Mouse (Mus musculus): ENCODE data around the gene Six2.
A peak's percentile ranks its signal among the peaks of the same experiment; 100 is the strongest.

Six2 gene

DNA sequence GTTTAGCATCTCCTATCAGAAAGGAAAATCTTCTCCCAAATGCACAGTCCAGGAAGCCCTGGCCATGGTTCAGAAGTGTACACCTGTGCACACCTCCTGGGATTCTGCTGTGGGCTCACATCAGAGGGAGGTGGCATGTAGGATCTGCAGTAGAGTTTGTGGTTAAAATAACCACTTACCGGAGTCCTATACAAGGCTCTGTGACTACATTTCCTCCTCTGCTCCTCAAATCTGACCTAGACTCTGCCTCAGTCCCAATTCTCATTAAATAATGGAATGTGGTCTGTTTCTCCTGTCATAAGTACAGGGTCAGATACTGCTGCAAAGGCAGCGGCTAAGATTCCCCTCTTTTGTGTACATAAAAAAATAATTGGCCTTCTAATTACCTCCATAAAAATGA lies 23.9 kb downstream of the Six2 start:
- no peak for DNase-seq (ENCODE audit: low read depth, low spot score)

DNA sequence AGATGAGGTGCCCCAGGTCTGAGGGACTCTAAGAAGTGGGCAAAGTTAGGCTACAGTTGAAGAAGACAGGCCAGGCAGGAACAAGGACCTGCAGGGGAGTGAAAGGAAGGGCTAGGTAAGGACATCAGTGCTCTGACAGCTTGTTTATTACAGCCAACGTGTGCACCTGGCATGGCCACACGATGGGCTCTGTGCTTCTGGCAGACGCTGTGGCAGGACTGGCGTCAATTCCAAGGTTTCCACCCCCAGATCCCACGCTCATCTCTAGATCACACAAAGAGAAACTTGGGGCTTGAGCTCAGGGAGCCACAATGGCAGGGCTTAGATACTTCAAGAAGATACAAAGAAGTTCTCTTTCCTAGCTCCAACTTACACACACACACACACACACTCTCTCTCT lies 26.6 kb downstream of the Six2 start:
- peak; percentile 11 for DNase-seq (ENCODE audit: low read depth, low spot score)

DNA sequence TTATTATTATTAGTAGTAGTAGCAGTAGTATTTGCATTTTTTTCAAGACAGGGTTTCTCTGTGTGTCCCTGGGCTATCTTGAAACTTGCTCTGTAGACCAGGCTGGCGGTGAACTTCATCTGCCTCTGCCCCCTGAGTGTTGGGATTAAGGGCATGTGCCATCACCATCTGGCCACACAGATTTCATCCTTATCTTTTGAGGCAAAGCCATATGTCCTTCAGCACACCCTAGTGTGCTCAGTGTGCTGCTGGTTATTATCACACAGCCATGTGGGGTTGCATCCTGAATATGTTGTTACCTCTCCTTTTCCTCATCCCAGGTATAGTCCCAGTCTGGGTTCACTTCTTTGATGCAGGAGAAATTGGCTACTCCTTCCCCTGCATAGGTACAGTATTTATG lies 28.1 kb downstream of the Six2 start:
- DNase-seq (ENCODE audit: low read depth, low spot score): peak; percentile 46

DNA sequence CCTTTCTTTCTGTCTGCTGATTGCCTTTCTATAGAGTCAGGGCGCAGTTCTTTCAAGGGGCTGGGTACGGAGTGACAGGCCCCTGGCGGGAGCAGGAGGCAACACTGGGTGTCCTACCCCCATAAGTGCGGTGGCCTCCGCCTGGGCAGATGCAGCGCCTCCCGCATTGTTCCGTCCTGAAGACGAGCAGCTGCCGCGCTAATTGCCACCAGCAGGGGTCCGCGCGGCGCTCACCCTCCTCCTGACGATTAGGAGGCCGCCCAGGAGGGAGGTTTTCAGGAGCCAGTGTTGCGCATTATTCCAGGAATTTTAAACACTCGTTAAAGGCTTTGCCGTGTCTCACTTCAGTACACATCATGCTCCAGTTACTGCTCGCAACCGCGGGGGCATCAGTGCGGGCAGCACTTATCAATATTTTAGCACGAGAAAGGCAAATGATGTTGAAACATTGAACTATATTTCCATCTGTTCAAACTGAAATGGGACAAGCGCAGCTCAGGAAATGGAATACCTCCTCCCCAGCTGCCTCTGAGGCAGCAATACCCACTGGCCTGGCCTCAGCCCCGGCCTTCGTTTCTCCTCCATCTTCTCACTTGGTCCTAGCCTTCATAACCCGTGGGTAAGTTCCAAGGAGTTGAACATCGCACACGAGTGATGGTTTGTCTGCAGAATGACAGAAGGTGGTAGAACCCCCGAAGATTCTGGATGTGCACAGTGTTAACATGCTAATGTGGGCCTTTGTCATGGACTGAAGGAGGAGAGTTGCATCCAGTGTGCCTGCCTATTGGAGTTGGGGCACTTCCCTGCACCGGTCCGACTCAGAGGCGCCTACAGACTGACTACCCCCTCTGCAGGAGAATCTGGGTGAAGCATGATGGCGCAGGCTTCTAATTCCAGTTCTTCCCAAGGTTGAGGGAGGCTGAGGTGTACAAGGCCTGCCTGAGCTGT lies 42.1 kb downstream of the Six2 start:
- peak; percentile 33 for DNase-seq (ENCODE audit: low read depth, low spot score)

DNA sequence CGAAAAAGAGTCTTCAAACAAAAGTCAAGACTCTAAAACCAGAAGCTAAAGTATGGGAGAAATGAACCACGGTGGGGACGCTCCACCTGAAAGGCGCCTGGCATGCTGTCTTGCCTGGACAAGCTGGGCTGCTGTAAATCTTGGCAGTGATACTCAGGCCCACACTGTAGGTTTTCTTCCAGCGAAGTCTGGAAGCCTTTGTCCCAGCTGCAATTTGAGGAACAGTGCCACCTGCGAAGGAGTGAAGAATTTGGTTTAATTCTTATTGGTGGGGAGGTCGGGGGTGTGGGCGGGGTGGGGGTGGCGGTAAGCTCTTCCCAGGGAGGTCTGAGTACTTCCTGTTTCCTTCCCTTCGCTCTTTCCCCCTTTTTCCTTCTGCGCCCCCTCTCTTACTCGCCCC lies 42.8 kb downstream of the Six2 start:
- peak; percentile 47 for DNase-seq (ENCODE audit: low read depth, low spot score)

DNA sequence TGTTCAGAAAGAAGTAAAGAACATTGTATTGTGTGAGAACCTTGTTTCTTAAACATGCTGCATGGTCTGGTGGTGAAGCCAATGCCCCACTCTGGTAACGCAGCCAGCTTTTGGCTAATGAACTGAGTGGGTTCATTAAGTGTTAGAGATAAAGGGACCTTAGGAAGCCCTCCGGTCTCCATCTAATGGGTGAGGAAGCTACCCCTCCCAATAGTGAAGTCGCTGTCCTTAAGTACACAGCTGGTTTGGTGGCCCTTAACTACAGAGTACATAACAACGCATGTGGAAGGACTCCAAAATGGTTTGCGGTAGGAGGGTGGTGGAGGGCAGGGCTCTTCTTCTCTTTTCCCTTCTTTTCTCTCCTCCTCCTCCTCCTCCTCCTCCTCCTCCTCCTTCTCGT lies 50.2 kb downstream of the Six2 start:
- DNase-seq (ENCODE audit: low read depth, low spot score): no peak
